Mouse (Mus musculus): ENCODE data around the gene Fam83g. TPM values are rescaled to one million over a fixed set of nuclear protein-coding genes. Genes with fewer than 3 reads are reported as not detected.
A peak's percentile ranks its signal among the peaks of the same experiment; 100 is the strongest.

Fam83g gene
- polyA plus RNA-seq, 1 experiment from 2014 or later, result 2.4 TPM

DNA sequence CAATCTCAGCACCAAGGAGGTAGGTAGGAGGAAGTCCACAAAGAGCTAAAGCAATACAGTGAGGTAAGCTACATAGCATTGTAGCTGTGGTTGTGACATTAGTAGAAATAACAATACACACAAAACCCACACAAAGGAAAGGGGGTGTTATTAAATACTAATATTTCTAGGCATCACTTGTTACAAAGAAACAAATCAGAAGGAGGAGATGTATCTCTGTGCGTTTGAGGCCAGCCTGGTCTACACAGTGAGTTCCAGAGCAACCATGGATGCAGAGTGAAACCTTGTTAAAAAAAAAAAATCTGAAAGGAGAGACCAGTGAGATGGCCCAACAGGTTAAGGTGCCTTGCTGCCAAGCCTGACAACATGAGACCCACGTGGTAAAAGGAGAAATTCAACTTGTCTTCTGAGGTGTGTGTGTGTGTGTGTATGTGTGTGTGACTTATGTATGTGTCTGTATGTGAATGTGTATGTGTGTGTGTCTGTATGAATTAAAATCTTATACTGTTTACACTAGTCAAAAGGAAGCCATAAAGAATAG is 37.3 kb upstream of the Fam83g start:
- no peaks in the 10 kb centered on the region for H3K36me3 ChIP-seq
- no peak for DNase-seq (ENCODE audit: low spot score)
- H3K9me3 ChIP-seq (replicated peaks), result no peaks in the 10 kb centered on the region
- WGBS, result 68% methylated on average over 2 of the region's 2 CpGs
- H3K27ac ChIP-seq, result no peak overlapping the region
- no peaks in the 10 kb centered on the region for H3K4me1 ChIP-seq
- H3K4me3 ChIP-seq, result no peak overlapping the region
- H3K27me3 ChIP-seq (ENCODE audit: low read depth, poor library complexity, severe bottlenecking), result no peaks in the 10 kb centered on the region

DNA sequence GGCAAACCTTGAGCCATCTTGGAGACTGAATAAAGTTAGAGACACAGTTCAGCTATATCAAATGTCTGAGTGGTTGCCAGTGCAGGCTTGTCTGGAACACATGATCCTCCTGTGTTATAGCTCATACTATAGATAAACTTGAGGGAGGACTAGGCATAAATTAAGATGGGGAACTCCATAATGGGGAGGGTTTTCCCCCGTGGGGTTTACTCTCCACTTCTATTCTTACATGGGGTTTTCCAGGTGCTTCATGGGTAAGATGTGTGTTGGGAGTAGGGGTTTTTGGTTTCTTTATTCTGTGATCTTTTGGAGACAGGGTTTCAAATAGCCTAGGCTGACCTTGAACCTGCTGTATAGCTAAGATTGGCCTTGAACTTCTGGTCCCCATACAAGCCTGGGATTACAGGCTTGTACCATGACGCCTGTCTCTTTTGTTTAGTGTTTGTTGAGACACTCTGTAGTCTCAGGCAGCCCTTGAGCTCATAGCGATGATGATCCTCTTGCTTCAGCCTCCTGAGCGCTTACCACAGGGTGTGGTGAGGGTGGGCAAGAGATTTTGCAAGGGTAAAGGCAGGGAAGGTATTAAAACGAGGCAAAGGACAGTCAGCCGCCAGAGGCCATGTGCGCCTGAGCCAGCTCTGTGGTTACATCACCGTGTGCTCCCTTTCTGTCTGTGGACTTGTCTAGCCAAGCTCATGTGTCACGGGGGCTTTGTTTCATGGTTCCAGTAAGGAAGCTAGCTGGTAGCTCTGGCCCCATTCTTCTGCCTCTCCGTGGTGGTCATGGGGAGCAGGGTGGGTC is 36.6 kb upstream of the Fam83g start:
- Histone ChIP-seq H3K4me3 (no peak overlapping the region), H3K4me1 (no peaks in the 10 kb centered on the region), H3K27ac (no peak overlapping the region), H3K27me3 (ENCODE audit: low read depth, poor library complexity, severe bottlenecking) (no peaks in the 10 kb centered on the region), H3K36me3 (no peaks in the 10 kb centered on the region), H3K9me3 (replicated peaks) (no peaks in the 10 kb centered on the region)
- 78% methylated on average over 10 of the region's 10 CpGs for WGBS
- no peak for DNase-seq (ENCODE audit: low spot score)

DNA sequence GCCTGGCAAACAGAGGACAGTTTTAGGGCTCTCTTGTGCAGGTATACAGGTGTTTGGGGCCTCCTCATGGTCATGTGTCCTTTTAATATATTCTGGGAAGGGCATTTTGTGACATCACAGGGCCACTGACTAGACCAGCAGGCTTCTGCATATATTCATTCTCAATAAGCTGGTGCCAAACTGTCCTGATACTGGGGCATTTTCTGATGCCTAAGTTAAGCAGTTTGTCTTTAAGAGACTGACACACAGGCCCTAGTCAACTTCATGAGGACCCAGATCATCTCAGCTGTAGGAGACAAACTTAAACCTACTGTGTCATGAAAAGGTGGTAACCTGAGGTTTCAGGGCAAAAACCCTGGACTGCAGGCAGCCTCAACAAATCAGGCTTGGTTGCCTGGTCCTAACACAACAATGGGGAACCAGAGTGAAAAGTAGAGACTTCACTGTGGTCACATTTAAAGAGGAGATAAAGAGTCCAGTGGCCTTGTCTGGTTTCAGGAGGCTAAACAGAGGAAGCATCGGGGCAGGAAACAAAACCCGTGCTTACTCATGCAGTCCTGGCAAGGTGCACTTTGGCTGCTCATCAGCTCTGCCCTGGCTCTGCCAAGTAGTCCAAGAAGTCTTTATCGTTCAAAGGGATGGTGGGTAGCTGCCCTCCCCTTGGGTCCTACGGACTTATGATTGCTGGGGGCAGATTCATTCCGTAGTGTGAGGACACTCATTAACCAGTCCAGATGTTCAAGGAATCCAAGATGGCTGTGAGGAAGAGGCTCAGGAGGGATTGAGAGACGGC is 35.7 kb upstream of the Fam83g start:
- Histone ChIP-seq H3K27ac (no peak overlapping the region), H3K4me3 (no peak overlapping the region), H3K27me3 (ENCODE audit: low read depth, poor library complexity, severe bottlenecking) (no peaks in the 10 kb centered on the region), H3K36me3 (no peaks in the 10 kb centered on the region), H3K4me1 (no peaks in the 10 kb centered on the region), H3K9me3 (replicated peaks) (no peaks in the 10 kb centered on the region)
- 86% methylated on average over 6 of the region's 6 CpGs for WGBS
- DNase-seq (ENCODE audit: low spot score), result no peak

DNA sequence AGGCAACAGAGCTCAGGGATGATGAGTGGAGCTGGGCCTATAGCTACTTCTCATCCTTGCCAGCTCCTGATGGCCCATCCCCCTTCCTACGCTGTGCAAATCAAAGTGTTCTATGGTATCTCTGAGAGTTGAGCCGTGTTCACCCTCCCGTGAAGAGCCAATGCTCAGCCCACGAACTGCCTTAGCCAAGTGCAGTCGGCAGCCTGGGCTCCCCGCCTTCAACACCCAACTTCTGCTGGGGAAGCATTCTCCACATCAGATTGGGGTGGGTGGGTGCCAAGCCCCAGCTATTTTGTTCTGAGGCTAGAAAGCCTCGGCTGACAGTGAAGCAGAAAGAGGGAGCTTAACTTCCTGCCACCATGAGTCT is 35.2 kb upstream of the Fam83g start:
- no peaks in the 10 kb centered on the region for H3K9me3 ChIP-seq (replicated peaks)
- DNase-seq (ENCODE audit: low spot score), result no peak
- H3K4me1 ChIP-seq, result no peaks in the 10 kb centered on the region
- no peaks in the 10 kb centered on the region for H3K27me3 ChIP-seq (ENCODE audit: low read depth, poor library complexity, severe bottlenecking)
- no peaks in the 10 kb centered on the region for H3K36me3 ChIP-seq
- 86% methylated on average over 7 of the region's 7 CpGs for WGBS
- H3K4me3 ChIP-seq, result no peak overlapping the region
- no peak overlapping the region for H3K27ac ChIP-seq

DNA sequence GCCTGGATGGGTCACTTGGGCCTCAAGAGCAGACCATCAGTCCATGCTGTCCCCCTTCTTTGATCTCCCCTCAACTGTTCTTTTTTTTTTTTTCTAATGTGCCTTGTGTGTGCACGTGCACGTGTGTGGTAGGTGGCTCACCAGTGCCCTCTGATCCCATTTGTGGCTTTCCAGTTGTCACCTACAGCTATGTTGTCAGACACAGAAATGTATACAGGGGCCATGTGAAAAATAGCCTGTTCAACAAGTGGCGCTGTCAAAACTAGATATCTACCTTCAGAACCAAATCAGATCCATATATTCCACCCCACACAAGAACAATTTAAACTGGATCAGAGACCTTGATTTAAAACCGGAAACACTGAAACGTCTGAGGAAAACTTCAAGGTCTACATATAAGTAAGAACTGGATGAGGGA is 34.7 kb upstream of the Fam83g start:
- Histone ChIP-seq H3K36me3 (no peaks in the 10 kb centered on the region), H3K27me3 (ENCODE audit: low read depth, poor library complexity, severe bottlenecking) (no peaks in the 10 kb centered on the region), H3K4me3 (no peak overlapping the region), H3K4me1 (no peaks in the 10 kb centered on the region), H3K9me3 (replicated peaks) (no peaks in the 10 kb centered on the region), H3K27ac (no peak overlapping the region)
- WGBS, result 92% methylated on average over 5 of the region's 5 CpGs
- DNase-seq (ENCODE audit: low spot score), result no peak

- Histone ChIP-seq H3K27ac (no peak overlapping the region), H3K4me3 (no peak overlapping the region), H3K36me3 (no peaks in the 10 kb centered on the region), H3K4me1 (no peaks in the 10 kb centered on the region), H3K27me3 (ENCODE audit: low read depth, poor library complexity, severe bottlenecking) (no peaks in the 10 kb centered on the region), H3K9me3 (replicated peaks) (no peaks in the 10 kb centered on the region)
- DNase-seq (ENCODE audit: low spot score), result no peak
- 92% methylated on average over 4 of the region's 4 CpGs for WGBS
Observed at GRCm38 (mm10) chr11:61649626-61650025, 34.3 kb upstream of the Fam83g start.

DNA sequence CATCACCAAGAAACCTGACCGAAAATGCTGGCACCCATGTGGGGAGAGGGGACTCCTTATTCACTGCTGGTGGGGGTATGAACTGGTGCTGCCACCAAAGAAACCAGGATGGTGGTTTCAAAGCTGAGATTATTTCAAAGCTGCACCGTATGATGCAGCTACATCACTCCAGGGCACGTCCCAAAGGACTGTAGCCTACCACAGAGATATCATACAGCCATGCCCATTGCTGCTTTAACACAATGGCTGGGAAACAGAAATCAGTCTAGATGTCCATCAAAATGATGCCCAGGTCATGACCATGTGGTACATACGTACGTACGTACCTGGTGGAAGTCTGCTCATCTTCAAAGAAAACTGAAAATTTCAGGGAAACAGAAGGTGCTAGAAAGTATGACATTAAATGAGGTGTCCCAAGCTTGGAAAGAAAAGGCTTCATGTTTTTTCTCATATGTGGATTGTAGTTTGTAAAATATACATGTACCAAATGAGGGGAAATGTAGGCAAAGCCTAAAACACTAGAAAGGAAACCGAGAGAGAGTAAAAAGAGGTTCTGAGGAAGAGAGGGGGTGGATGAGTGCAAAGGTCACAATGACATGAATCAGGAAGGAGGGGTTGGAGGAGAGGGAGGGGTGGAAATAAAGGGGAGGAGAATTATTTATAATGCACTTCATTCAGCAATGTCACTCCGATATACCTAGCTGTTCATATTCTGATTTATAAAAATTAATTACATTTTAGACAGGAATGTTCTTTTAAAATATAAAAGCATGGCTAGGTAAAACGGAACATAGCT is 33.2 kb upstream of the Fam83g start:
- no peak overlapping the region for H3K4me3 ChIP-seq
- 90% methylated on average over 9 of the region's 9 CpGs for WGBS
- no peaks in the 10 kb centered on the region for H3K27me3 ChIP-seq (ENCODE audit: low read depth, poor library complexity, severe bottlenecking)
- no peak overlapping the region for H3K27ac ChIP-seq
- H3K9me3 ChIP-seq (replicated peaks), result no peaks in the 10 kb centered on the region
- no peaks in the 10 kb centered on the region for H3K4me1 ChIP-seq
- DNase-seq (ENCODE audit: low spot score), result no peak
- H3K36me3 ChIP-seq, result no peaks in the 10 kb centered on the region

- Histone ChIP-seq H3K4me1 (no peaks in the 10 kb centered on the region), H3K4me3 (no peak overlapping the region), H3K36me3 (no peaks in the 10 kb centered on the region), H3K27me3 (ENCODE audit: low read depth, poor library complexity, severe bottlenecking) (no peaks in the 10 kb centered on the region), H3K27ac (no peak overlapping the region), H3K9me3 (replicated peaks) (no peaks in the 10 kb centered on the region)
- DNase-seq (ENCODE audit: low spot score), result no peak
- WGBS, result 90% methylated on average over 5 of the region's 5 CpGs
Observed at GRCm38 (mm10) chr11:61652216-61652615, 31.7 kb upstream of the Fam83g start.

DNA sequence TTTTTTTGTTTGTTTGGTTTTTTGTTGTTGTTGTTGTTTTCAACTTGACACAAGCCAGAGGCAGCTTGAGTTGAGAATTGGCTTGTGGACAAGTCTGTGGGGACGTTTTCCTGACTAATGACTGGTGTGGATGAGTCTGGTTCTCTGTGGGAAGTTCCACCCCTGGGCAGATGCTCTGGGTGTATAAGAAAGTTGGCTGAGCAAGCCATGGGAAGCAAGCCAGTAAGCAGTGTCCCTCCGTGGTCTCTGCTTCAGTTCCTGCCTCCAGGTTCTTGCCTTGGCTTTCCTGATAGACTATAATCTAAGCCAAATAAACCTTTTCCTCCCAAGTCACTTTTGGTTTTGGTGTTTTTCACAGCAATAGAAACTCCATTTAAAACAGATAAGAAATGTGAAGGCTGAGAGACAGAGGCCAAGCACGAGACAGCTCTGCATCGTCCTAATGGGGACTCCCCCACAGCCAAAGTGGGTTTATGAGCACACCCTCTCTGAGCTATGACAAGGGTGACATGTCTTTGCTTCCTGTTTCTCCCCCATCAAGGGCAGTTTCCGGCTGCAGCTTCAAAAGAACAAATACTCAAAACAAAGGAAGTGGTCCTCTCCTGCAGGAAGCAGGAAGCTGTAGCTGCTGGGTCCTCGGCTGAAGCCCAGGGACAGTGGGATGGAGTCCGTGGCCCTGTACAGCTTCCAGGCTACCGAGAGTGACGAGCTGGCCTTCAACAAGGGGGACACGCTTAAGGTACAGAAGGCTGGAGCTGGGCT is 31.0 kb upstream of the Fam83g start, which contains the start of gene Grap:
Grap (plus strand) TSS at position 580 of the 762 bp plus-strand sequence.
- Histone ChIP-seq H3K4me3 (peak within 1 kb of the TSS; percentile 20; the same call in 1 of the 2 replicates), H3K27ac (peak within 1 kb of the TSS; percentile 61; the same call in 1 of the 2 replicates)
- 72% methylated on average over 10 of the region's 10 CpGs for whole genome bisulfite sequencing

GRCm38 (mm10) chr11:61653568-61653967 is 30.3 kb upstream of the Fam83g start:
- 0 out of 2 replicates have a peak overlapping the region, but pooled peaks have one; percentile 20 for H3K4me3 ChIP-seq
- H3K36me3 ChIP-seq, result no peaks in the 10 kb centered on the region
- H3K27me3 ChIP-seq (ENCODE audit: low read depth, poor library complexity, severe bottlenecking), result no peaks in the 10 kb centered on the region
- H3K4me1 ChIP-seq, result 0 out of 2 replicates have a peak, but pooled peaks cover under 1% of the 10 kb centered on the region
- no peak for DNase-seq (ENCODE audit: low spot score)
- WGBS, result 84% methylated on average over 2 of the region's 2 CpGs
- H3K9me3 ChIP-seq (replicated peaks), result no peaks in the 10 kb centered on the region
- peak overlapping the region; percentile 61; the same call in 1 of the 2 replicates for H3K27ac ChIP-seq

More for the DNA sequence above, 31.0 kb upstream of the Fam83g start, which contains the start of gene Grap:
- Histone ChIP-seq H3K27me3 (ENCODE audit: low read depth, poor library complexity, severe bottlenecking) (no peaks in the 10 kb centered on the region), H3K4me1 (no peaks in the 10 kb centered on the region), H3K36me3 (no peaks in the 10 kb centered on the region), H3K9me3 (replicated peaks) (no peaks in the 10 kb centered on the region)
- DNase-seq (ENCODE audit: low spot score), result no peak

GRCm38 (mm10) chr11:61654786-61655311 is 29.0 kb upstream of the Fam83g start:
- Histone ChIP-seq H3K4me3 (no peak overlapping the region), H3K36me3 (no peaks in the 10 kb centered on the region), H3K27me3 (ENCODE audit: low read depth, poor library complexity, severe bottlenecking) (no peaks in the 10 kb centered on the region), H3K9me3 (replicated peaks) (no peaks in the 10 kb centered on the region), H3K27ac (no peak overlapping the region), H3K4me1 (peaks cover 9% of the 10 kb centered on the region)
- WGBS, result 91% methylated on average over 4 of the region's 4 CpGs
- DNase-seq (ENCODE audit: low spot score), result no peak

- no peaks in the 10 kb centered on the region for H3K9me3 ChIP-seq (replicated peaks)
- DNase-seq (ENCODE audit: low spot score), result no peak
- no peak overlapping the region for H3K4me3 ChIP-seq
- H3K4me1 ChIP-seq, result peaks cover 9% of the 10 kb centered on the region
- WGBS, result 66% methylated on average over 4 of the region's 4 CpGs
- no peaks in the 10 kb centered on the region for H3K27me3 ChIP-seq (ENCODE audit: low read depth, poor library complexity, severe bottlenecking)
- no peak overlapping the region for H3K27ac ChIP-seq
- no peaks in the 10 kb centered on the region for H3K36me3 ChIP-seq
Observed at GRCm38 (mm10) chr11:61655649-61656048, 28.2 kb upstream of the Fam83g start.

All from limb, embryonic 10.5 days (tissue).